Mouse (Mus musculus) brain, embryonic 14.5 days (tissue): Measurements from ENCODE around the gene Ptp4a2.

Experiments
- CTCF ChIP-seq: fragments of 200-500 bp; IDR thresholded peaks from 2 replicates; pipeline ENCODE4 v1.5.1; 2012; ENCODE audit warnings: inconsistent platforms, mild to moderate bottlenecking, moderate library complexity, borderline replicate concordance; ENCODE audit not compliant: insufficient read depth, insufficient read length; ENCODE audit errors: extremely low read depth
- POLR2A ChIP-seq: fragments of 200-500 bp; IDR thresholded peaks from 2 replicates; pipeline ENCODE4 v1.6.1; 2012; ENCODE audit warnings: mild to moderate bottlenecking, inconsistent platforms, borderline replicate concordance; ENCODE audit not compliant: poor library complexity, insufficient read depth, insufficient read length, severe bottlenecking; ENCODE audit errors: extremely low read depth

GRCm38 (mm10) chr4:129790475-129790874 is 20.5 kb upstream of the Ptp4a2 start:
- TF ChIP-seq CTCF (no peak), POLR2A (no peak)
